Mouse (Mus musculus): Measurements from ENCODE around the gene Eid1. TPM values are rescaled to one million over a fixed set of nuclear protein-coding genes. Genes with fewer than 3 reads are reported as not detected.
A peak's percentile ranks its signal among the peaks of the same experiment; 100 is the strongest.

The Eid1 gene
- polyA plus RNA-seq, 1 experiment from 2014 or later = 543 TPM

DNA sequence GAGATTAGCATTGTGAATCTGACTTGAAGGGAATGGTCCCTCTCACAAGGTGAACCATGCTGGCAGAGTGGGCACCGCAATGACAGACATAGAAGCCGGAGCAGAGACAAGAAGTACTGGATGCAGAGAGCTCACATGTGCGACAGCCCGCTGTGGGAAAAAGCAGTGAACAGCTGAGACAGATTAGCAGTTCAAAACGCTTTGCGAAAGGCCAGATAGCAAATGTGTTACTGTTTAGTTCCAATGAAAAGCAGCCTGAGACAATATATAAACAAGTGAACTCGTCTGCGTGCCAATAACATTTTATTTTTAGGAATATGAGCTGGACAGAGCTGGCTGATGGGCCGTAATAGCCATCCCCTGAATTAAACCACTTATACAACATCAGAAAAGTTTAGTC lies 8.9 kb downstream of the Eid1 start:
- H3K27ac ChIP-seq (replicated peaks; ENCODE audit: low read depth, low read length) = no peak overlapping the region
- 88% methylated on average over 9 of the region's 9 CpGs for WGBS
- no peaks in the 10 kb centered on the region for H3K9me3 ChIP-seq (ENCODE audit: control insufficient read depth, low read length)
- no peak overlapping the region for H3K4me3 ChIP-seq (replicated peaks; ENCODE audit: low read depth, low read length)
- H3K27me3 ChIP-seq (ENCODE audit: control insufficient read depth, insufficient read depth, low read length) = no peaks in the 10 kb centered on the region
- H3K36me3 ChIP-seq (ENCODE audit: control insufficient read depth, insufficient read depth, low read length) = no peaks in the 10 kb centered on the region
- ATAC-seq (ENCODE audit: low FRiP score, low TSS enrichment) (no peak), DNase-seq (no peak)
- no peak overlapping the region for H3K4me2 ChIP-seq (ENCODE audit: low read length)
- H3K4me1 ChIP-seq (ENCODE audit: control insufficient read depth, insufficient read depth, low read length) = no peaks in the 10 kb centered on the region
- H3K9ac ChIP-seq (replicated peaks; ENCODE audit: low read length) = no peak overlapping the region

DNA sequence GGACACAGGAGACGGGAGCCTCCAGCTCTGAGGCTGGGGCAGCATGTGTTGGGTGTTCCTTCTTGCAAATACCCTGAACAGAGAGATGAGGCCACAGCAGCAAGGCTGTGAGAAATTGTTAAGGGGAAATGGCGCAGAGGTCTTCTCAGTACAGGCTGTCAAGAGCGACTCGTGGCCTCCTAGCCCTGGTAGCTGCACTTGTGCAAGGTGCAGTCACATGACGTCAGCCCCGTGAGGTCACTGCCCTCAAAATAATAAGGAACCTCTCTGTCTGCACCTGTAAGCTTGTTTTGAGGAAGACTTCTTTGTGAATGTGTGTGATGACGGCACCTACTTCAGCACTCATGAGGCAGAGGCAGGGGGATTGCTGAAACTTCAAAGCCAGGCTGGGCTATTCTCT lies 11.0 kb downstream of the Eid1 start:
- WGBS = 86% methylated on average over 7 of the region's 7 CpGs
- Histone ChIP-seq H3K36me3 (ENCODE audit: control insufficient read depth, insufficient read depth, low read length) (no peaks in the 10 kb centered on the region), H3K27ac (replicated peaks; ENCODE audit: low read depth, low read length) (no peak overlapping the region), H3K27me3 (ENCODE audit: control insufficient read depth, insufficient read depth, low read length) (no peaks in the 10 kb centered on the region), H3K4me2 (ENCODE audit: low read length) (no peak overlapping the region), H3K4me3 (replicated peaks; ENCODE audit: low read depth, low read length) (no peak overlapping the region), H3K4me1 (ENCODE audit: control insufficient read depth, insufficient read depth, low read length) (no peaks in the 10 kb centered on the region), H3K9ac (replicated peaks; ENCODE audit: low read length) (no peak overlapping the region), H3K9me3 (ENCODE audit: control insufficient read depth, low read length) (no peaks in the 10 kb centered on the region)
- ATAC-seq (ENCODE audit: low FRiP score, low TSS enrichment) = no peak
- no peak for DNase-seq

DNA sequence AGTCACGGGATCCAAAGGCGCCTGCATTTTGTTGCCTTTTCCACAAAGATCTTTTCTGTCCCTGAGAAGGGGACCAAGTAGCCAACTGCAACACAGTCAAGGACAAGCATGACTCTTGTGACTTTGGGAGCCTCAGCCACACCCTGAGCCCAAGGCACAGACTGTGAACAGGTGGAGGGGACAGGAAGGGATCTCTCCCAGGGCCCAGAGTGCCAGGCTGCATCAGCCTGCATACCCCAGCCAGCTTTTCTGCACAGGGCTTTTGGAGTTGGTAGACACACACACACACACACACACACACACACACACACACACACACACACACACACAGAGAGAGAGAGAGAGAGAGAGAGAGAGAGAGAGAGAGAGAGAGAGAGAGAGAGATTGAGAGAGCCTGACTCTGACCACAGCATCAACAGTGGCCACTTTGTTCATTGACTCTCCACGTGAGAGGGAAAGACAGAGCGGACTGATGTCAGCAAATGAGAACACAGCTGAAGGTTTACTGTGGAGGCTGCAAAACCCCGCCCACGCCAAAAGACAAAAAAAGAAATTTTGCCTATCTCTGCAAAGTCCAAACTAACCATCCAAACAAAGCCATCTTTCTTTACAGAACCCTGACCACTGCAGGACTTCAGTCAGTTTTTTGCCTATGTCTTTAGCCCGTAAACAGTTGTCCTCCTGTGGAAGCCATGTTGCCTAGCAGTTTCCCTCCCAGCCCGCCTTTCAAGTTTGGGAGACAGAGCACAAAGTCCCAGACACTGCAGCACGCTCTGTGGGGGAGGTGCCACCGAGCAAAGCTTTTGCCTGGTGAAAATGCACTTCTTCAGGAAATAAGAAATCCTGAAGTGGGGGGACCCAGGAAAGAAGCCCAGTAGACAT lies 11.9 kb downstream of the Eid1 start:
- Histone ChIP-seq H3K27ac (replicated peaks; ENCODE audit: low read depth, low read length) (no peak overlapping the region), H3K27me3 (ENCODE audit: control insufficient read depth, insufficient read depth, low read length) (no peaks in the 10 kb centered on the region), H3K9ac (replicated peaks; ENCODE audit: low read length) (no peak overlapping the region), H3K36me3 (ENCODE audit: control insufficient read depth, insufficient read depth, low read length) (no peaks in the 10 kb centered on the region), H3K4me3 (replicated peaks; ENCODE audit: low read depth, low read length) (no peak overlapping the region), H3K4me2 (ENCODE audit: low read length) (no peak overlapping the region), H3K4me1 (ENCODE audit: control insufficient read depth, insufficient read depth, low read length) (no peaks in the 10 kb centered on the region), H3K9me3 (ENCODE audit: control insufficient read depth, low read length) (no peaks in the 10 kb centered on the region)
- ATAC-seq (ENCODE audit: low FRiP score, low TSS enrichment) (no peak), DNase-seq (peak; percentile 24)
- WGBS = 57% methylated on average over 10 of the region's 10 CpGs

DNA sequence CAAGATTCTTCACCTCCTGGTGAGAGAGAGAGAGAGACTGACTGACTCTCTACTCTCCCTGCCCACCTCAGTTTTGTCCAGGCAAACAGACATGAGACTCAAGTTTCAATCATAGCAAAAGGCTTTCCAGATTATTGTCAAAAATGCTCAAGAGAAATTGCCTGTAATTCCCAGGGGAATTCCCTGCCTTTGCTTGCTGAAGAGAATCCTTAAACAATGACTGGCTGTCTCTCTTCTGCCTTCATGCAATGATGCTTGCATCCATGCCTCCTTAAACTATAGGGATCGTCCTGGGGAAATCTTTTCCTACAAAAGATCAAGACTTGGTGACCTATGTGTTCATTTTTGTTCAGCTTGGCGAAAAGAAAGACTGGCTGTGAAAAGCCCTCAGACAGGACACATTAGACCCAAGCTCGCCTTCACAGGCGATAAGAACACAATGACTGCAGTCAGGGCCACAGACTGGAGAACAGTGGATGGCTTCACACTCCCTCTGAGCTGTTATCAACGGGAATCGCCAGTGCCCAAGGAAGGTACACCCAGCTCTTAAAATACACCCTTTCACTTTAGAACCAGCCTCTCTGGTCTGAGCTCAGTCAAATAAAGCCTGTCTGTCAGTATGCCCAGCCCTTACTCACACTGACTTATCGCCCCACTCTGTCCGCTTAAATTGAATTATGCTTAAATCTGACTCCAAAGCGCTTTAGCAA lies 12.7 kb downstream of the Eid1 start:
- 48% methylated on average over 9 of the region's 9 CpGs for WGBS
- Histone ChIP-seq H3K4me3 (replicated peaks; ENCODE audit: low read depth, low read length) (no peak overlapping the region), H3K27ac (replicated peaks; ENCODE audit: low read depth, low read length) (no peak overlapping the region), H3K27me3 (ENCODE audit: control insufficient read depth, insufficient read depth, low read length) (no peaks in the 10 kb centered on the region), H3K9me3 (ENCODE audit: control insufficient read depth, low read length) (no peaks in the 10 kb centered on the region), H3K36me3 (ENCODE audit: control insufficient read depth, insufficient read depth, low read length) (no peaks in the 10 kb centered on the region), H3K9ac (replicated peaks; ENCODE audit: low read length) (no peak overlapping the region), H3K4me1 (ENCODE audit: control insufficient read depth, insufficient read depth, low read length) (no peaks in the 10 kb centered on the region), H3K4me2 (ENCODE audit: low read length) (no peak overlapping the region)
- ATAC-seq (ENCODE audit: low FRiP score, low TSS enrichment) = no peak
- peak; percentile 31 for DNase-seq

DNA sequence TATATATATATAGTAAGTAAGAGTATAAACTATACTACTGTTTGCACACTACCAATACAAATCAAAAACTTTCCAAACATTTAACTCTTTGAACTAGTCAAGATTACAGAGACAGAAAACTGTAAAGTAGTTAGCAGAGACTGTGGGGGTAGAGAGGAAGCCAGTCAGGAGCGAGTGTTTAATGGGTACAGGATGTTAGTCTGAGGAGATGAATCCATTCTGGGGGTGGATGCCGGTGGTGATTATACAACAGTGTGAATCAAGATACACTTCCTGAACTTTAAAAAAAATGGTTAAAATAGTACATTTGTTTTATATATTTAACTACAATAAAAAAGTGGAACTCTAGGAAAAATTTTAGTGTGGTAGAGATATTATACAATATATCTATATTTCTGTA lies 19.1 kb downstream of the Eid1 start:
- Histone ChIP-seq H3K27me3 (ENCODE audit: control insufficient read depth, insufficient read depth, low read length) (no peaks in the 10 kb centered on the region), H3K4me2 (ENCODE audit: low read length) (no peak overlapping the region), H3K4me3 (replicated peaks; ENCODE audit: low read depth, low read length) (no peak overlapping the region), H3K4me1 (ENCODE audit: control insufficient read depth, insufficient read depth, low read length) (no peaks in the 10 kb centered on the region), H3K27ac (replicated peaks; ENCODE audit: low read depth, low read length) (no peak overlapping the region), H3K36me3 (ENCODE audit: control insufficient read depth, insufficient read depth, low read length) (no peaks in the 10 kb centered on the region), H3K9me3 (ENCODE audit: control insufficient read depth, low read length) (no peaks in the 10 kb centered on the region), H3K9ac (replicated peaks; ENCODE audit: low read length) (no peak overlapping the region)
- 90% methylated on average over 2 of the region's 2 CpGs for WGBS
- ATAC-seq (ENCODE audit: low FRiP score, low TSS enrichment) (no peak), DNase-seq (no peak)

DNA sequence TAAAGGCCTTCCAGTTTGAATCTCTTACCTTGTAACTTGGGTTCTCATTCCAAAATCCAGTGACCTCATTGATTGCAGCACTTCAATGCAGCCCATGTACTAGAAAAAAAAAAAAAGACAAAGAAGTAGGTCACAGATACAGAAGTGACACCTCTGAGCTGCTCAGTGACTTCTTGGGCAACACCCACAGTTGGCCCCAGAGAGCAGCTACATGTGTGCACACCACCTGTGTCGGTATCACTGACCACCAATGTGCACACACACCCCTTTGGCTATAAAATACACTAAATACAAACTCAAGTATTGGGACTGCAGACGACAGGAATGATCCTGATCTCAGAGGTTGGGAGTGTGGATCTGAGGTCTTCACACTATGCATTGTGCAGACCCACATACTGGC lies 21.9 kb downstream of the Eid1 start:
- DNase-seq (no peak), ATAC-seq (ENCODE audit: low FRiP score, low TSS enrichment) (no peak)
- Histone ChIP-seq H3K4me3 (replicated peaks; ENCODE audit: low read depth, low read length) (no peak overlapping the region), H3K27ac (replicated peaks; ENCODE audit: low read depth, low read length) (no peak overlapping the region), H3K36me3 (ENCODE audit: control insufficient read depth, insufficient read depth, low read length) (no peaks in the 10 kb centered on the region), H3K9ac (replicated peaks; ENCODE audit: low read length) (no peak overlapping the region), H3K27me3 (ENCODE audit: control insufficient read depth, insufficient read depth, low read length) (no peaks in the 10 kb centered on the region), H3K4me1 (ENCODE audit: control insufficient read depth, insufficient read depth, low read length) (no peaks in the 10 kb centered on the region), H3K4me2 (ENCODE audit: low read length) (no peak overlapping the region), H3K9me3 (ENCODE audit: control insufficient read depth, low read length) (no peaks in the 10 kb centered on the region)
- WGBS = 93% methylated on average over 2 of the region's 2 CpGs

DNA sequence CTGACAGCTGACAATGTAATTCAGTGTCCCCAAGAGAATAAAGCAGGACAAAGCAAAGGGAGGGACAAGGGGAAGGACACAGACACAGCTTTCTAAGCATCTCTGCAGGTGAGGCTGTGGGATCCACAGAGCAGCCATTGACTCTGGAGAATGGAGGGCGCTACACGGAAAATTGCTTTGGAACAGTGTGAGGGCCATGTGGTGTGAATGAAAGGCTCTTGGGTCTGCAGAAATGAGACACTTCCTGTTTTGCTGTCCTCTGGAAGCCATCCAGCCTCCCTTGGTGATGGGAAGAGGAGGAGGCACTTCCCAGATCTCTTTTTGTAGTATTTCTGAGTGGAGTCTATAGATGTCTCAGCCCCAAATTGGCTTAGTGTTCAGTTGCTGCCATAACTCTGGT lies 23.3 kb downstream of the Eid1 start:
- no peak overlapping the region for H3K9ac ChIP-seq (replicated peaks; ENCODE audit: low read length)
- H3K4me2 ChIP-seq (ENCODE audit: low read length) = no peak overlapping the region
- H3K27ac ChIP-seq (replicated peaks; ENCODE audit: low read depth, low read length) = no peak overlapping the region
- H3K36me3 ChIP-seq (ENCODE audit: control insufficient read depth, insufficient read depth, low read length) = no peaks in the 10 kb centered on the region
- ATAC-seq (ENCODE audit: low FRiP score, low TSS enrichment) (no peak), DNase-seq (no peak)
- H3K4me1 ChIP-seq (ENCODE audit: control insufficient read depth, insufficient read depth, low read length) = no peaks in the 10 kb centered on the region
- 44% methylated on average over 2 of the region's 2 CpGs for WGBS
- no peaks in the 10 kb centered on the region for H3K9me3 ChIP-seq (ENCODE audit: control insufficient read depth, low read length)
- H3K27me3 ChIP-seq (ENCODE audit: control insufficient read depth, insufficient read depth, low read length) = no peaks in the 10 kb centered on the region
- no peak overlapping the region for H3K4me3 ChIP-seq (replicated peaks; ENCODE audit: low read depth, low read length)

DNA sequence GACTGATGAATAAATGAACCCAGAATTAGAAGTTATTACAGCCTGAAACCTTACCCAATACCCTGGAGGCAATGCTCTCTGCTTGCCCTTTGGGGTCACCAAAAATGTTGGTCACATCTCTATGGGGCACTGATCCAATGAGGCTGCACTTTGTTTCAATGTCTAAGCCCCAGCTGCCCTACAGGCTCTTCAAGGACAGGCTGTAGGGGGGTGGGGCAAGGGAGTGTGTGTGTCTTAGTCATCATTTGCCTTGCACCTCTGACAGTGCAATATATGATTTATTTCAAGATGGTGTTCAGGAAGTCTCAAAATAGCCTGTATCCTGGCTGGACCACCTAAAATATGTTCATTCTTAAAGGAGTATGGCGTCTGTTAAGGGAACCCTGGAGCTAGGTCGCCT lies 28.7 kb downstream of the Eid1 start:
- 93% methylated on average over 2 of the region's 2 CpGs for WGBS

DNA sequence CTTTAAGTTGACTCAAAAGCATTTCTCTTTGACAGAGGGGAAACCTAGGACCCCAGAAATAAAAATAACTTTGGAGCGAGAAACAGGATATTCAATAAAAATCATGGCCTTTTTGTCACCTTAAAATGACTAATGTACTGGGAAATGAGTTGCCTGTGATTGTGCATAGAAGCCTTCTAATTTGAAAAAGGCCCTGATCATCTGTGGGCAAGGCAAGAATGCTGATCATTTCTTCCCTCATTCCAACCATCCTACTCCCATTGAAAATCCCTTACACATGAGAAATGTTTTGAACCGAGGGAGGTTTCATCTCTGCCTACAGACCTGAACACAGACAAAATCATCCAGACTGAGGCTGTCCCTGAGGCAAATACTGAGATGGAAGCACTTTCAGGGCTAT lies 30.0 kb downstream of the Eid1 start:
- no peak for DNase-seq

More for the DNA sequence above, 28.7 kb downstream of the Eid1 start:
- Histone ChIP-seq H3K4me3 (replicated peaks; ENCODE audit: low read depth, low read length) (no peak overlapping the region), H3K9me3 (ENCODE audit: control insufficient read depth, low read length) (no peaks in the 10 kb centered on the region), H3K36me3 (ENCODE audit: control insufficient read depth, insufficient read depth, low read length) (no peaks in the 10 kb centered on the region), H3K27me3 (ENCODE audit: control insufficient read depth, insufficient read depth, low read length) (no peaks in the 10 kb centered on the region), H3K4me1 (ENCODE audit: control insufficient read depth, insufficient read depth, low read length) (peaks cover 9% of the 10 kb centered on the region; the same call in 1 of the 2 replicates), H3K27ac (replicated peaks; ENCODE audit: low read depth, low read length) (no peak overlapping the region), H3K9ac (replicated peaks; ENCODE audit: low read length) (no peak overlapping the region), H3K4me2 (ENCODE audit: low read length) (no peak overlapping the region)
- no peak for DNase-seq
- no peak for ATAC-seq (ENCODE audit: low FRiP score, low TSS enrichment)

More for the DNA sequence above, 30.0 kb downstream of the Eid1 start:
- no peak overlapping the region for H3K27ac ChIP-seq (replicated peaks; ENCODE audit: low read depth, low read length)
- 91% methylated on average over 2 of the region's 2 CpGs for WGBS
- ATAC-seq (ENCODE audit: low FRiP score, low TSS enrichment) = no peak
- H3K4me1 ChIP-seq (ENCODE audit: control insufficient read depth, insufficient read depth, low read length) = peaks cover 9% of the 10 kb centered on the region; the same call in 1 of the 2 replicates
- H3K36me3 ChIP-seq (ENCODE audit: control insufficient read depth, insufficient read depth, low read length) = no peaks in the 10 kb centered on the region
- H3K27me3 ChIP-seq (ENCODE audit: control insufficient read depth, insufficient read depth, low read length) = no peaks in the 10 kb centered on the region
- H3K9ac ChIP-seq (replicated peaks; ENCODE audit: low read length) = no peak overlapping the region
- H3K4me2 ChIP-seq (ENCODE audit: low read length) = no peak overlapping the region
- no peak overlapping the region for H3K4me3 ChIP-seq (replicated peaks; ENCODE audit: low read depth, low read length)
- H3K9me3 ChIP-seq (ENCODE audit: control insufficient read depth, low read length) = no peaks in the 10 kb centered on the region

All from midbrain, embryonic 14.5 days (tissue).